Mouse (Mus musculus): Measurements from ENCODE around the gene Trp53bp2. TPM values are rescaled to one million over a fixed set of nuclear protein-coding genes. Genes with fewer than 3 reads are reported as not detected.
A peak's percentile ranks its signal among the peaks of the same experiment; 100 is the strongest.

Trp53bp2 gene
- 7.1 and 26.2 TPM in 2 replicates for polyA plus RNA-seq (2012)

DNA sequence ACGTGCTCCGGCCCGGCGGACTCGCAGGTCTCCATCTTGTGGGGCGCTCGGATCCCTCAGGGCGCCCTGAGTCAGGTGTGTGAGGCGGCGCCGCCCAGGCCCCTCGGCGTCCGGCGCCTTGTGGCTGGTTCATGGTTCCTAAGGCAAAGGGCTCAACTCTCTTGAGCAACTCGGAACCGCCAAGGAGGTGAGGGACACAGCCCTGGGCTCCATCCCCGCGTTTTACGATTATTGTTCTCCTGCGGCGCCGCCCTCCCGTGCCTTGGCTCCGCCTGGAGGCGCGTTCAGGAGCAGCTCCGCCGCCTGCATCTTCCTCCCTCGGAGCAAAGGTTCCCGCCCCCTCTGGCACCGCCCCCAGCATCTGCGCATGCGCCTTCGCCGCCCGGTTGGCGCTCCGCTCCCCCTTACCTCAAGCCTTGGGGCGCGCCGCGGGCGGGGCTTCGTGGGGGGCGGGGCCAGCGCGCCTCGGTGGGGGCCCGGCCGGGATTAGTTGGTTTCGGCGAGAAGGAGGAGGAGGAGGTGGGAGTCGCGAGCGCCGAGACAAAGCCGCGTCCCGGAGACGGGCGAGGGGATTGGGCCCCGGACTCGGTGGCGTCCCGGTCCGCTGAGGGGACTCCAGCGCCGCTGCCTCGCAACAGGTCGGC lies at the start of gene Trp53bp2:
TSS of gene Trp53bp2 (plus strand) at position 489 of the 644 bp plus-strand sequence.
- TF ChIP-seq GATA1 (IDR thresholded peaks at IDR 0.05; ENCODE audit: low read length), result no peak

DNA sequence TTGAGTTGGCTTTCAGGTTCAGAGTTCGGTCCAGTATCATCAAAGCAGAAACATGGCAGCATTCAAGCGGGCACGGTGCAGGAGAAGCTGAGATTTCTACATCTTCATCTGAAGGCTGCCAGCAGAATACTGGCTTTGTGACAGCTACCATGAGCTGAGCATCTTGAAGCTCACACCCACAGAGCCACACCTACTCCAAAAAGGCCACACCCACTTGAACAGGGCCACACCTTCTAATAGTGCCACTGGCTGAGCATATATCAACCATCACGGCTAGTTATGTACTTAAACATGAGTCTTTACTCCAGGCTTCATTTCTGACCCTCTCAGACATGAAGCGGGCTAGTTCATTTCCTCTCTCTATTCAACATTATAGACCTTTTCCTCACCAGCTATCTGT lies 46.3 kb upstream of the Trp53bp2 start:
- no peak for TF ChIP-seq GATA1 (IDR thresholded peaks at IDR 0.05; ENCODE audit: low read length)

GRCm38 (mm10) chr1:182363683-182364404 lies 45.1 kb upstream of the Trp53bp2 start:
- no peak for TF ChIP-seq GATA1 (IDR thresholded peaks at IDR 0.05; ENCODE audit: low read length)

- TF ChIP-seq GATA1 (IDR thresholded peaks at IDR 0.05; ENCODE audit: low read length), result no peak
Observed at GRCm38 (mm10) chr1:182368309-182368708, 40.7 kb upstream of the Trp53bp2 start.

DNA sequence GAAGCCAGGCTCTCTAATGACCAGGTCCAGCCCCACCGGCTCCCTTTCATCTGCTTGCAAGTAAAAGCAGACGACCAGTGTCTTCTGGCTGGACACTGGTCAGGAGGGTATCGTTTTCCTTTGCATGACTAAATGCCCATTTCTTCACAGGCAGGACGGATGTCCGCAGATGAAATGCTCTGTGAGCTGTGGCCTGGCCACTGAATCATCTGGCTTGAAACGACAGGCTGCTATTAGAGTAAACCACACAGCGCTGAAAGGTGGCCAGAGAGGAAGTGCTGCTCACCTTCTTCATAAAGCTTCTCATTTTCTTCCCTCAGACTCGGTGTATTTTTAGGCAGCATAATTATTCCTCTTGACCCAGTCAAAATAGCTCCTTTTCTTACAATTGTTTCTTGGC lies 40.2 kb upstream of the Trp53bp2 start:
- no peak for TF ChIP-seq GATA1 (IDR thresholded peaks at IDR 0.05; ENCODE audit: low read length)

DNA sequence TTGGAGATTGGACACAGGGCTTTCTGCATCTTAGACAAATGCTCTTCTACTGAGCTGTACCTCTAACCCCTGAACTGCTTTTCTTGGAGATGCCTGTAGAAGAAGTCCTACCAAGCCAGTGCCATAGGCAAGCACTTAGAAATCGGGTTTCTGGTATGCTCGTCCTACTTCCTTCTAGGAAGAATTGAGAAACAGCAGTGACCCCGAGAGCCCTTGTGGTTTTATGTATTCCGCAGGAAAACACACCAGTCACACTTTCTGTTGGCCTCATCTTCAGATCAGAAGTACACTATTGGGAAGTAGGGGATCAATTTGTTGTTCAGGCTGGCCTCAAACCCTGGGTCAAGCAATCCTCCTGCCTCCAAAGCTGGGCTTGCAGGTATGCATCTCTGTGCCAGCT lies 39.5 kb upstream of the Trp53bp2 start:
- no peak for TF ChIP-seq GATA1 (IDR thresholded peaks at IDR 0.05; ENCODE audit: low read length)

DNA sequence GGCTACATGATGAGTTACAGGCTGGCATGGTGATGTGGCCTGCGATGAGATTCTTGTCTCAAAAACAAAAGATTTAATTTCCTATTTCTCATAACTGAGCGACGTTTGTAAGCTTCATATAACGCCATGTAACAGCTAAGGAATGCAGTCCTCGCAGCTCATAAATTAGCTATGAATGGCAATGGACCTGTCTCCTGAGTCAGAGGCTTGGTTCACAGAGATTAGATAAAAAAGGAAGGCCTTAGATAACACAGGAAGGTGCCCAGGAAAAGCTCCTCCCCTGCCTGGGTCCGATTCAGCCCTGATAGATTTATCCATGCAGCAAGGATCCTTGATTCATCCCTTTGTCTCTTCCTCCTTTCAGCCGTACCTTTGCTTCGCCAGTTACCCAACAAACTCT lies 37.1 kb upstream of the Trp53bp2 start:
- peak; percentile 5 for TF ChIP-seq GATA1 (IDR thresholded peaks at IDR 0.05; ENCODE audit: low read length)

DNA sequence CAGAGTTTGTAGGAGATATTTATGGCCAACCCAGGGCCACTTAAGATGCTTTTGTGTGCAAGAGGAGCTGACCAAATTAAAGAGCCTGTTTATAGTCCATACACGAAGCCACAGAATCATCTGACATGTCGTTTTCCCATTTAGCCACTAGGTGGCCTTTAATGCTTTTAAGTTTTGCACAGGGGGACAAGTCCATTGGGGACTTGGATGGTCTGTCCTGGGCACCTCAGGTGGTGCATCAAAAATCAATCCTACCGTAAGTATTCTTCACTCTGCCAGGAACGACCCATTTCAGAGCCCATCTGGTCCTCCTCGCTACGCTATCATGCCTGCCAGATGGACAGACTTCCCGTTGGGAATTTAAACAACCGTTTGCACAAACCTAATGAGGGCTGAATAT lies 32.8 kb upstream of the Trp53bp2 start:
- TF ChIP-seq GATA1 (IDR thresholded peaks at IDR 0.05; ENCODE audit: low read length), result no peak

DNA sequence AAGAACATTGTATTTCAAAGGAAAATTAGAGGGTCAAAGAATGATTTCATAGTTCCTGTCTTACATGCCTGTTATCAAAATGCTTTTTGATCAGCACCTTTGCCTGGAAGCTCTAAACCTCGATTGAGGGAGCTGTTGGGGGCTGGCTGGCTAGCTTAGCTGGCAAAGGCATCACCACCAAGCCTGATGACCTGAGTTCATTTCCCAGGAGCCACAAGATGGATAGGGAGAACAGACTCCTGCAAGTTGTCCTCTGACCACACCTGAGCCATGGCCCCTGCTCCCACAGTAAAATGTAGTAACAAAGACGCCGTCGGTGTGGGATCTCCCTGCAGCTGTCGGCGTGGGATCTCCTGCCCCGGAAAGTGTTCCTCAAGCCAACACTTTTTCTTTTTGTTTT lies 32.1 kb upstream of the Trp53bp2 start:
- TF ChIP-seq GATA1 (IDR thresholded peaks at IDR 0.05; ENCODE audit: low read length), result no peak

- no peak for TF ChIP-seq GATA1 (IDR thresholded peaks at IDR 0.05; ENCODE audit: low read length)
Observed at GRCm38 (mm10) chr1:182377519-182377918, 31.5 kb upstream of the Trp53bp2 start.

GRCm38 (mm10) chr1:182378205-182378835 lies 30.7 kb upstream of the Trp53bp2 start:
- no peak for TF ChIP-seq GATA1 (IDR thresholded peaks at IDR 0.05; ENCODE audit: low read length)

DNA sequence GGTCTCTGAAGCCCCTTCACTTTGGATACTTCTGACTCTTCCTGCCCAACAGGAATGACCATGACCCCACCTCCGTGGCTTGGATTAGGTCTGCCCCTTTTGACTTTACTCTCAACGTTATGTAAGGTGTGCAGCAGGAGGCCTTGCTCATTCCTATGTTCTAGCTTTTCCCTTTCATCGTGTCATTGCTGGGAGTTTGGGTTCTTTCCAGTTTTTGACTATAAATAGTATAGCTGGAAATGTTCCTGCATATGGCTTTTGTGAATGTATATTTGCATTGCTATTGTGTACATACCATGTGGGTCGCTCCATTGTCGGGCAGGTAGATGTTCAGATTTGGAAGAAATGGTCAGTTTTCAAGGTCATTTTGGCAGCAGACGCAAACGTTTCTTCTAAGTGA lies 30.1 kb upstream of the Trp53bp2 start:
- TF ChIP-seq GATA1 (IDR thresholded peaks at IDR 0.05; ENCODE audit: low read length), result no peak

- TF ChIP-seq GATA1 (IDR thresholded peaks at IDR 0.05; ENCODE audit: low read length), result no peak
Observed at GRCm38 (mm10) chr1:182380683-182381082, 28.3 kb upstream of the Trp53bp2 start.

- TF ChIP-seq GATA1 (IDR thresholded peaks at IDR 0.05; ENCODE audit: low read length), result no peak
Observed at GRCm38 (mm10) chr1:182381327-182381726, 27.6 kb upstream of the Trp53bp2 start.

DNA sequence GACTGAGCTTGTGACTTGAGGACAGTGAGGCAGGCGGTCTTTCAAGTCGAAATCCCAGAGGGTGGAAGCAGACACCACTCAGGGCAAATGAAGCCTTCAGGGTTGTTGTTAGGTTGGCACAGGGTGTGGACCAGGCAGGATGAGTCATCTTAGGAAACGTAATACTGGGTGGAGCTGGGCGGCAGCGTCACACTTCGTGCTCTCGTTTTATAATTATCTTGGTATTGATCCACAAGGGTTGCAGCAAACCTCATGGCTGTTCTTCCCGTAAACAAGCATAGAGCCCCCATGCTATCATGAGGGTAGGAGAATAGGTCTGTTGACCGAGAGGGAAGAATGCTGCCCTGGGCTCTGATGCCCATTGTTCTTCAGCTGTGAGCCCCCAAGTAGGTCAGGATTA lies 25.9 kb upstream of the Trp53bp2 start:
- no peak for TF ChIP-seq GATA1 (IDR thresholded peaks at IDR 0.05; ENCODE audit: low read length)

GRCm38 (mm10) chr1:182386449-182386848 lies 22.5 kb upstream of the Trp53bp2 start:
- no peak for TF ChIP-seq GATA1 (IDR thresholded peaks at IDR 0.05; ENCODE audit: low read length)

DNA sequence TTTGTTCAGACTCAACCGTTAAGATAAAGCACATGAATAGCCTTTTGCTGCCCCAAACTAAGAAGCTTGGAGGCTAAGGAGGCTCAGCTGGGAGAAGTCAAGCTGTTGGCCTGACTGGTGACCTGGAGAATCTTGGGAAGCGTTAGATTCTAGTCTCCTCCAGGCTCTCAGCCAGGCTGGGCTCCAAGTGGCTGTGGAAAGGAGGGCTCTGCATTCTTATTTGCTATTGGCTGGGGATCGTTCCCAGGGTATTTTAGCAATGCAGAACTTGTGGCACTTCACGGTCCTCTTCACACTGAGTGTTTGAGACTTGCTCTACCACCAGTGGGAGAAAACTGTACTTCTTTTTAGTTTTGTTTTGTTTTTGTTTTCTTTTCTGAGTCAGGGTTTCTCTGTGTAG lies 20.2 kb upstream of the Trp53bp2 start:
- no peak for TF ChIP-seq GATA1 (IDR thresholded peaks at IDR 0.05; ENCODE audit: low read length)

Data from G1E-ER4 (cell line).